Mouse (Mus musculus) lung, postnatal 10 days (tissue): ENCODE results near the gene Zdhhc17.

Experiments
- DNase-seq: peaks from one replicate; pipeline ENCODE4 v3.0.0; 2021

Gene Zdhhc17

GRCm38 (mm10) chr10:111004220-111004619 is 5.7 kb downstream of the Zdhhc17 start:
- DNase-seq, result no peak

DNA sequence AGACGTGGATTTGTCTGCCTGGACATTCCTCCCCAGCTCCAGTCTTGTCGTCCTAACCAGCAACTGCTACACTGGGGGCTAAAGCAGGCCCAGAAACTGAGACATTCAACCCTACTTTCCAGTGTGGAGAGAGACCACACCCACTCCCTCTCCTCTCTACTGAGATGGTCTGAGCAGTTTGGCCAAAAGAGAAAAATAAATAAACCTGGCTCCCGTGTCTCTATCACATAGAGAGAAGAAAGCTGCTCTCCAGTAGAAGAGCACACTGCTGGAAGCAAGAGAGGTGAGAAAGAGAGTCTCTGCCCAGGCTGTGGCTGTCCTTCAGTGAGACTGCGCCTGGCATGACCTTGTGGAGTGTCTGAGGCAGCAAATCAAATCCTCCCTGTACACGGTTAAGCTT is 10.7 kb downstream of the Zdhhc17 start:
- DNase-seq, result no peak

DNA sequence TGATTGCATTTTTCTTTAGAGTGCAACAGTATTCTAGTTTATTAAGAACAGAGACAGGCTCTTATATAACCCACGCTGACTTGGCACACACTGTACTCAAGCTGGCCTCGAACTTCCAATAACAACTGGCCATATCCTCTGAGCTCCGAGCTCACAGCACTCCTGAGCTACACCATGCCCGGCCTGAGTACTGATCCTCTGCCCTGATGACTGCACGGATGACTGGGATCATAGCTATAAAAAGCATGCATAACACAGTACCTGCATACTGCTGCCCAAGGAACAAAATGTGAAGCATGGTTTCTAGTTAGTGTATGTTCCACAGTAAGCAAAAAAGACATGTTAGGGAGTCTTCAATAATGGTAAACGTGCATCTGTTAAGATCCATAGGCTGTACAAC is 12.8 kb downstream of the Zdhhc17 start:
- DNase-seq, result no peak

DNA sequence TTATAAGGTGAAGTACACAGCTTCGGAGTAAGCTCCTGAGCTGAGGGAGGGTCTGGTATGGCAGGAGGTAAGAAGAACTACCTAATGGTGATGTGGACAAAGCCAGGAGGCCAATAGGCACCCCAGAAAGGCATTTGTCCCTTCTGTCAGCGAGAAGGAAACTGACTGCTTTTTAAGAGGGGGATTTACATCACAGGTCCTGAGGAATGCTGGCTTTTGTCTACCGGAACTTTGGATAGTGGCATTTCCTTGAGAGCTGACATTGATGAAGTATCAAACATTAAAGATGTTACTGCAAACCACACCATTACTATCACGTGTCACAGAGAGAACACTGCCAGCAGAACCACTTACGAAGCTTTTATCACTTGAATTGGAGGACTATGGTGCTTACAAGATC is 15.2 kb downstream of the Zdhhc17 start:
- no peak for DNase-seq

GRCm38 (mm10) chr10:110993249-110993648 is 16.7 kb downstream of the Zdhhc17 start:
- DNase-seq, result no peak

- no peak for DNase-seq
Measured at GRCm38 (mm10) chr10:110992047-110992431, 17.9 kb downstream of the Zdhhc17 start.

DNA sequence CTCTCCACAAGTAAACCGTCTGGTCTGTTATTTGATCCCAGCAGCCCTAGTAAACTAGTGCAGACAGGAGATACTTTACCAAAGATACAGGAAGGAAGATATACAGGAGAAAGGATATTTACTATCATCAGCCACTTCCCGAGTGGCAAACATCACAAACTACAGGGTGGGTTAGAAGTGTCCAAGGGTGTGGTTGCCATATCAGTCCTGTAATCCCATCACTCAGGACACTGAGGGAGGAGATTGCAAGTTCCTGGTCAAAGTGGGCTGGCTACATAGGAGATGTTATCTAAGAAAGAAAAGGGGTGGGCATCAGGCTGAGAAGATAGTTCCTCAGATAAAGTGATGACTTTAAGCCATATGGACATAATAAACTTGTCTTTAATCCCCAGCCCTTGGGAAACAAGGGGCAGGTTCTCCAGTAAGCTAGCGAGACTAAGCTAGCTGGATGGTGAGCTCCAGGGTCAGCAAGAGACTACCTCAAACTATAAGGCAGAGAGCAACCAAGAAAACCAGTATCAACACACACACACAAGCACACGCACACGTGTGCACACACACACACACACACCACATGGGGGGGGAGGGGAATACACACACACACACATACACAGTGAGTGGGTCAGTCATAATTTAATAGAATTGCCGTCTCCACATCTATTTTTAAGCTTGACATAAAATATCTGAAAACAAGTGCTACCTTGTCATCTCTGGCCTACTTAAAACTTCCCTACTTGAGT is 18.5 kb downstream of the Zdhhc17 start:
- no peak for DNase-seq

DNA sequence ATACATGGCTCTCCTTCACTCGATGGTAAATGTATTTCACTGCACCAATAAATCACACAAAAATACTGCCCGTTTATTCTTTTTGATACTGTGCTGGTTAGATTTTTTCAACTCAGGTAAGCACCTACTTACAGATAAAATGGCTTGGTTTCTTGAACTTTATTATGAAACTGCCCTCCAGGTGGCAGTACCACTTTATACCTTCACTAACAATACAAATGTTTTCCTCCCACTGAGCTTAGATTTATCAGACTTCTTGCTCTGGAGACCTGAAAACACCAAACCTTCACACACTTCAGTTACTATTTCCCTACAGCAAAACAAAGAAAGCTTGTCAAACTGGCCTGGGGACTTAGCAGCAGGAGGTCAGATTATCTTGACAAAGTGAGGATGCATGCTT is 20.2 kb downstream of the Zdhhc17 start:
- peak; percentile 32 for DNase-seq

GRCm38 (mm10) chr10:110986682-110987081 is 23.3 kb downstream of the Zdhhc17 start:
- no peak for DNase-seq

GRCm38 (mm10) chr10:110982771-110983170 is 27.2 kb downstream of the Zdhhc17 start:
- DNase-seq, result no peak

- DNase-seq, result no peak
Measured at GRCm38 (mm10) chr10:110980441-110980840, 29.5 kb downstream of the Zdhhc17 start.

GRCm38 (mm10) chr10:110979431-110979830 is 30.5 kb downstream of the Zdhhc17 start:
- no peak for DNase-seq

DNA sequence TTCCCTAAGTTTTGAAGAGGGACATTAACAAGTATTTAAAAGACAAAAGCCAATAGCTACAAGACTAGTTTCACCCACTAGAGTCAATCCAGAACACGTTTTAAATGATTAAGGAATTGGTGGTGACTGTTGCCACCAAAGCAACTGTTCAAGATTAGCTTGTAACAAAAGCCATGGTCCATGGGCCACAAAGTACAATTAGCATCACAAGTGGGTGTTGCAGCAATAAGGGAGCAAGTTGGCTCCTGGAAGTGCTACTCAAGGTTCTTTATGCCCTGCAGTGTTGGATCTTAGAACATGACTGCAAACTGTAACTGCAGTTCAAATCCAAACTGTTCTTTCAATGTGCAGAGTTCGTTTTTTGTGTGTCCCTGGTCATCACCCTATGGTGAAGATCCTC is 32.6 kb downstream of the Zdhhc17 start:
- no peak for DNase-seq

- DNase-seq, result peak; percentile 46
Measured at GRCm38 (mm10) chr10:110976046-110976445, 33.9 kb downstream of the Zdhhc17 start.

DNA sequence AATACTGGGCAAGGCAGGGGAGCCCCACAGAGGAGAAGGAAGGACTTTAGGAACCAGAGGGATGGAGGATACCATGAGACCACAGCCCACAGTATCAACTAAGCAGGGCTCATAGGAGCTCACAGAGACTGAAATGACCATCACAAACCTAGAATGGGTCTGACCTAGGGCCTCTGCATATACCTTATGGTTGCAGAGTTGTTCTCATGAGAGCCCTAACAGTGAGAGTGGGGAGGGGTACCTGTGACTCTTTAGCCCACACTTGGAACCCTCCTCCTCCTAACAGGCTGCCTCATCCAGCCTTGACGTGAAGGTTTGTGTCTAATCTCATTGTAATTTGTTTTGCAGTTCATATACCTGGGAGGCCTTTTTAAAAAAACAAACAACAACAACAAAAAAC is 35.1 kb downstream of the Zdhhc17 start:
- no peak for DNase-seq

- peak; percentile 66 for DNase-seq
Measured at GRCm38 (mm10) chr10:110974463-110974862, 35.5 kb downstream of the Zdhhc17 start.

DNA sequence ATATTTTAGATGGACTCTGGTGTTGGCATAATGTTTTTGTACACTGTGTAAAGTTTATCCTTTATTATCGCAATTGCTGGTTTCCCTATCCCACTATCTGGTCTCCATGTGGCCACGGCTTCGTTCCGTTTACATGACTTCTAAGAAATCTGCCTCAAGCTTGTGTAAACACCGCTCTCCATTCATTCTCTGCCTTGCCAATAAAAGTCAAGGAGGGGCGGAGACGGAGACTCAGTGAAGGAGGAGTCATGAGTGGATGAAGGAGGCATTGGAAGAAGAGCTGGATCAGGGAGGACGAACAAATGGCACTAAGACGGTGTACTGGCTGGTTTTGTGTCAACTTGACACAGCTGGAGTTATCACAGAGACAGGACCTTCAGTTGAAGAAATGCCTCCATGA is 37.9 kb downstream of the Zdhhc17 start:
- DNase-seq, result peak; percentile 79

GRCm38 (mm10) chr10:110971483-110971882 is 38.5 kb downstream of the Zdhhc17 start:
- DNase-seq, result no peak

DNA sequence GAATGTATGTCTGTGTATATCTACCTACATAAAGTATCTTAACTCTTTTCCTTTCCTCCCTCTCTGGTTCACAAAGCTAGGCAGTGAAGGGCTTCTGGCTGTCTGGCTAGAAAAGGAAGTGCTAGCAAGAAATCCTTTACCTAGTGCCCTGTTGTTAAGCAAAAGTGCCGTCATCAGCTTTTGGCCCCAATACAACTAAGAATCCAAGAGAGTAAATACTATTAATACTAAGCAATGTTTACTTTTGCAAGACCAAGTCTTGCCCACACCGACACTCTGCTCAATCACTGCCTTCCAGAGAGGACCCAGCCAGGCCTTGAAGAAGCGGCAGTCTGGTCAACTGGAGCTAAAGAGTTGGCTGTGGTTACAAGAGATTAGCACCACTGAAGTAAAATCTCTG is 38.9 kb downstream of the Zdhhc17 start:
- DNase-seq, result no peak

DNA sequence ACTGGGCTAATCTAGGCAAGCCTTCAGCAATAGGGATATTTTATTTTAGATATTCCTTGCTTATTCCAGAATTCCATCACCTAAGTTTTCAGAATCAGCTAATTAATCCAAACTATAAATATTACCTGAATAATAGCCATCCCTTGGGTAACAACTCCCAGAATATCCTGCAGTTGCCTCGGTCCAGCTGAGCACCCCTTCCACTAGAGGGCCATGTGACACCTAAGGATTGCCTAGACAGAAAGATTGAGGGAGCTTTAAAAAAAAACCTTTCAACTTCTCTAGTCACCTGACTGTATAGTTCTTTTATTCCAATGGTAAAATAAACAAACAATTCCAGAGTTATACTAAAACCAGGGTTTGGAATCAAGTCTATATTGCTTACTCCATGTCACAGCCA is 47.8 kb downstream of the Zdhhc17 start:
- no peak for DNase-seq

DNA sequence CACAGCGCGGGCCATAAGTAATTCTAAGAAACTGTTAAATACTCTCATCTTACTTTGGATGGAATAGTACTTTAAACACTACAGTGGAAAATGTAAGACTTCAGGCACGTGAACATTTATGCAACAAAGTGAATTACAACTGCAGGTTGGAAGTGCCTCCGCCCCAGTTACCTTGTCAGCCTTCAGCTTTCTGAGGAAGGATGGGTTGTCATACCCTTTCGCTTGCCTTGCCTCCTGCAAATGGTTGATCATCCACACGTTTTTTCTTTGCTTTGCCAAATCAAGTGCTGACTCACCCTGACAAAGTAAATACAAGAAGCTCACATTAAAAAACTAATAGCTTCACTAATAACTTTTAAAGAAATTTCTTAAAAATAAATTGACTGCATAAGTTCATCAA is 49.1 kb downstream of the Zdhhc17 start:
- no peak for DNase-seq

DNA sequence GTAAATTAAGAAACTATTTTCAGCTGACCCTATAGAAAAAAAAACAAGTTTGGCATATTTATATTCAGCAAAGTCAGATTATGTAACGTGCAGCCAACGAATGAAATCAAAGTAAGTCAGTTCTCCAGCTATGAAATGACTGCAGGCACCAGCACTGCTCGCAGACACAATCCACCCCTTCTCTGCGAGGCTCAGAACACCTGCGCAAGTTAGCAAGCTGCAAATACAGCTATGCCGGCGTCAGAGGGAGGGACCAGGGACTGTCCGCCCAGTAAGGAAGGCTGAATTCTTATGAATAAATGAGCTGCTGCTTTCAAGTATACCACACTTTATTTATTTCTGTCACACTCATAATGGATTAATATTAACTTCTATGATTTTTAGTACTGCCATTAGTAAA is 50.2 kb downstream of the Zdhhc17 start:
- no peak for DNase-seq

DNA sequence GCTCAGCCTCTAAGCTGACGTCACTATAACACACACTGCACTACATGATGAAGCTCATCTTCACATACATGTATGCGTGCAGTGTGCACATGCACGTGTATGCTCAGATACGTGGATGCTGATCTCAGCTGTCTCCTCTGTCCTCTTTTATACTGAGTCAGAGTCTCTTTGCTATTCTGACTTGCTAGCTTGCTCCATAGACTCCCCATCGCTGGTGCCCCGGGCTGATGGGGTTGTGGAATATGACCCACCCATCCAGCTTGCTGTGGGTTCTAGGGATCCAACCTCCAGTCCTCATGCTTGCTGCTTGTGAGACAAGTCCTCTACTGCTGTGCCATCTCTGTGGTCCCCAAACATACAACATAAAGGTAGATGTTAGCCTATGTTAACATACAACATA is 51.1 kb downstream of the Zdhhc17 start:
- no peak for DNase-seq

GRCm38 (mm10) chr10:110952937-110953451 is 56.9 kb downstream of the Zdhhc17 start:
- peak; percentile 89 for DNase-seq

- no peak for DNase-seq
Measured at GRCm38 (mm10) chr10:110952271-110952670, 57.7 kb downstream of the Zdhhc17 start.
